ENCODE assay signal across 7 mouse cellular contexts in the genomic region with DNA sequence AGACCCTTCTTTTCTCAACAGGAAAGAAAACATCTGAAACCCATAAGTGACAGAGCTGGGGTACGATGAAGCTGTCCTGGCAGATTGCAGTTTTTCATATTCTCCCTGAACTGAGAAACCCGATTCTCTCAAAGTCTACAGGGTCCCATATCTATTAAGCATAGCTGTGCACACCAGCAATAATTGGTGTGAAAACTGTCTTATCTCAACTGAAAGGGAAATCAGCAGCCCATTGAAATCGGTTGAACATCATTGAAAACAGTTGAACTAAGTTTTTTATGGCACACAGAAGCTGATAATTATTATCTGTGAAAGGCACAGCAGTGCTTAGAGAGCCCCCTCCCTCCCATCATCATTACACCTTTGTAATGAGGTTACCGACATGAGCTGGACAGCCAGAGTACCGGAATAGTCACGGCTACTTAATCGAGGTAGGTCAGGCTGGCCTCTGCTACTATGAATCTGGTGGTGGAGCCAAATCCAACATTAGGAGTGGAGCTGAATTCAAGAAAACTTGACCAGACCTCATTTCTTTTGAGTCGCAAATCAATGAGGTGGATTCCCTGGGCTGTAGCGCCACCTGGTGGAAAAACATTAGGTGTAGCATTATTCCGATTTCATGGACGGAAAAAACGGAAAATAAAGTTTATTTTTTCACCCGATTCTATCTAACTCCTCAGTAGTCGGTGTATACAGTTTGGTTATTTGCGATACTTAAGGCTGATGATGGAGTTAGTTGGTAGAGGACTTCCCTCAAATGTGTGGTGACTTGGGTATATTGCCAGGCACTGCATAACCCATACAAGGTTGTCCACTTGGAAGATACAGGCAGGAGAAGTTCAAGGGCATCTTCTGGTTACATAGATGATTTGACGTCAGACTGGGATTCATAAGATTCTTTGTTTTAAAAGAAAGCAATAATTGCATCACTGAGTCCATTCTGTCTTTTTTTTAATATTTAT. TPM values are rescaled to one million over a fixed set of nuclear protein-coding genes. Genes with fewer than 3 reads are reported as not detected.
DNase-seq lines count a peak whose midpoint lies in the region; ATAC-seq and TF ChIP-seq lines count a peak whose summit lies in the region.

No protein-coding gene starts in this region.

- no peak overlapping the region for H3K27ac ChIP-seq in cerebellum, adult 2 months (ENCODE audit: insufficient read depth, low read length)
- no peak overlapping the region for H3K27ac ChIP-seq in hindbrain, postnatal 0 days
- no peak overlapping the region for H3K27ac ChIP-seq in small intestine, adult 2 months (ENCODE audit: insufficient read depth, low read depth, low read length)

- intact Hi-C loops in left cerebral cortex, postnatal 25 days (cut with DNase I) = loop anchor here (2.0 to 10.0 kb wide), 5 partner anchors 84 to 338 kb away; partner anchors contain the start of genes Ankrd6, Srsf12 and Ube2j1

- H3K36me3 ChIP-seq in hindbrain, postnatal 0 days (ENCODE audit: insufficient read depth, low read length) = no peaks in the 10 kb centered on the region
- H3K36me3 ChIP-seq in small intestine, adult 2 months (ENCODE audit: control insufficient read depth, insufficient read depth, low read length) = no peaks in the 10 kb centered on the region

- 16% methylated on average over 16 of the region's 16 CpGs for WGBS in cerebellum, adult 2 months
- 22% methylated on average over 16 of the region's 16 CpGs for WGBS in hindbrain, postnatal 0 days
- WGBS in small intestine, adult 2 months = 13% methylated on average over 16 of the region's 16 CpGs

- no peaks in the 10 kb centered on the region for H3K4me1 ChIP-seq in cerebellum, adult 2 months (ENCODE audit: control insufficient read depth, insufficient read depth, low read length)
- no peaks in the 10 kb centered on the region for H3K4me1 ChIP-seq in hindbrain, postnatal 0 days (ENCODE audit: insufficient read depth, low read length)
- H3K4me1 ChIP-seq in small intestine, adult 2 months (ENCODE audit: control insufficient read depth, insufficient read depth, insufficient read length, low read length) = peaks cover 6% of the 10 kb centered on the region; the same call in 1 of the 2 replicates

- TF ChIP-seq CTCF in Patski (IDR thresholded peaks at IDR 0.05) = peak; percentile 74
- TF ChIP-seq CTCF in cerebellum, adult 2 months (IDR thresholded peaks at IDR 0.05; ENCODE audit: borderline replicate concordance, insufficient read depth, low read depth, low read length) = peak; percentile 68
- peak; percentile 89 for TF ChIP-seq CTCF in hindbrain, postnatal 0 days (IDR thresholded peaks at IDR 0.05; ENCODE audit: low read depth)
- TF ChIP-seq CTCF in small intestine, adult 2 months (IDR thresholded peaks at IDR 0.05; ENCODE audit: extremely low read depth, insufficient read length, insufficient replicate concordance, low read depth, low read length) = peak; percentile 39; the same call in 1 of the 2 replicates

- CTCF ChIA-PET in Patski (lab: Charles Lee) = interaction anchor here (0.8 to 3.9 kb wide), 11 partner anchors 11 to 168 kb away, joined by 3 to 24 read pairs (median 4); partner anchors contain the start of genes Pm20d2 and Rngtt

- in situ Hi-C loops in Patski (cut with MboI; ENCODE audit: low pct_unique_long_range_greater_than_20kb) = loop anchor here (5.0 to 10.0 kb wide), 2 partner anchors 68 to 145 kb away; no protein-coding TSS in a partner anchor

- no peak overlapping the region for H3K9ac ChIP-seq in hindbrain, postnatal 0 days (replicated peaks; ENCODE audit: low read length)

- no peaks in the 10 kb centered on the region for H3K9me3 ChIP-seq in hindbrain, postnatal 0 days (ENCODE audit: low read length)

- no peak for DNase-seq in Patski (ENCODE audit: low read depth, low spot score)
- DNase-seq in cerebellum, adult 2 months = peak; percentile 57 to 70
- DNase-seq in frontal cortex, postnatal 25 days (ENCODE audit: low spot score in 2 of 2) = peak; percentile 28 to 50
- DNase-seq in hindbrain, postnatal 0 days (ENCODE audit: low spot score) = peak; percentile 89
- peak; percentile 54 to 61 for DNase-seq in left cerebral cortex, postnatal 25 days (ENCODE audit: low spot score in 2 of 2)
- DNase-seq in mesoderm, embryonic 11.5 days (ENCODE audit: low read depth, low spot score) = peak; percentile 81

- H3K4me3 ChIP-seq in cerebellum, adult 2 months (replicated peaks; ENCODE audit: insufficient read depth, low read depth, low read length) = no peak overlapping the region
- H3K4me3 ChIP-seq in hindbrain, postnatal 0 days (ENCODE audit: low read length) = no peak overlapping the region
- H3K4me3 ChIP-seq in small intestine, adult 2 months (ENCODE audit: low read depth, low read length) = no peak overlapping the region

- no peaks in the 10 kb centered on the region for H3K27me3 ChIP-seq in Patski
- H3K27me3 ChIP-seq in cerebellum, adult 2 months (ENCODE audit: control insufficient read depth, insufficient read depth, low read length) = no peaks in the 10 kb centered on the region
- no peaks in the 10 kb centered on the region for H3K27me3 ChIP-seq in hindbrain, postnatal 0 days (ENCODE audit: insufficient read depth, low read length)
- no peaks in the 10 kb centered on the region for H3K27me3 ChIP-seq in small intestine, adult 2 months (ENCODE audit: control insufficient read depth, insufficient read depth, low read length)

- no peak overlapping the region for H3K4me2 ChIP-seq in hindbrain, postnatal 0 days (ENCODE audit: low read depth, low read length)

- no peak for TF ChIP-seq POLR2A in cerebellum, adult 2 months (IDR thresholded peaks at IDR 0.05; ENCODE audit: borderline replicate concordance, insufficient read depth, low read length)
- no peak for TF ChIP-seq POLR2A in small intestine, adult 2 months (IDR thresholded peaks at IDR 0.05; ENCODE audit: low read depth, low read length)

- no peak for ATAC-seq in Patski
- no peak; the same call in 1 of the 2 replicates for ATAC-seq in hindbrain, postnatal 0 days

- POLR2A ChIA-PET in Patski (lab: Charles Lee) = no interaction called here

RNA-seq across cellular contexts. Expression of gene Pnrc1, which starts 2.7 kb away (rescaled TPM):
- polyA plus RNA-seq in Patski (2021) = 49.0 TPM
- 62.4 and 64.6 TPM in 2 replicates for polyA plus RNA-seq in cerebellum, adult 2 months (2012; rRNA removed)
- 60.5 and 84.9 TPM in 2 replicates for total RNA-seq in hindbrain, postnatal 0 days (2014; rRNA removed)
- 46.9 and 49.8 TPM in 2 replicates for polyA plus RNA-seq in hindbrain, postnatal 0 days (2015; fragmentation: Nextera tagmentation; extraction: Ambion mirVana)
- total RNA-seq in left cerebral cortex, postnatal 25 days (2021) = 100 to 1,000 TPM; 130 to 145 TPM
- 119 and 337 TPM in 2 replicates for polyA plus RNA-seq in small intestine, adult 2 months (2012; rRNA removed)

RNA-seq across cellular contexts. Expression of gene Rngtt, which starts 17.4 kb away (rescaled TPM):
- polyA plus RNA-seq in Patski (2021) = 11.0 TPM
- polyA plus RNA-seq in cerebellum, adult 2 months (2012; rRNA removed) = 10.3 and 11.5 TPM in 2 replicates
- 11.3 and 12.8 TPM in 2 replicates for total RNA-seq in hindbrain, postnatal 0 days (2014; rRNA removed)
- polyA plus RNA-seq in hindbrain, postnatal 0 days (2015; fragmentation: Nextera tagmentation; extraction: Ambion mirVana) = 13.5 and 15.0 TPM in 2 replicates
- 10 to 100 TPM; 23.2 to 27.1 TPM for total RNA-seq in left cerebral cortex, postnatal 25 days (2021)
- polyA plus RNA-seq in small intestine, adult 2 months (2012; rRNA removed) = 0.65 and 1.5 TPM in 2 replicates

Comparison
In these comparisons a context has a peak if more than half of its experiments do, and no peak if none do; other contexts are left out.
1. CTCF ChIP-seq: peak in every context shown above with its lines; median percentile 89 in hindbrain, postnatal 0 days; 74 in Patski; 68 in cerebellum, adult 2 months; 39 in small intestine, adult 2 months.